Comparison of ENCODE assay signal across 25 mouse cellular contexts in the genomic region with DNA sequence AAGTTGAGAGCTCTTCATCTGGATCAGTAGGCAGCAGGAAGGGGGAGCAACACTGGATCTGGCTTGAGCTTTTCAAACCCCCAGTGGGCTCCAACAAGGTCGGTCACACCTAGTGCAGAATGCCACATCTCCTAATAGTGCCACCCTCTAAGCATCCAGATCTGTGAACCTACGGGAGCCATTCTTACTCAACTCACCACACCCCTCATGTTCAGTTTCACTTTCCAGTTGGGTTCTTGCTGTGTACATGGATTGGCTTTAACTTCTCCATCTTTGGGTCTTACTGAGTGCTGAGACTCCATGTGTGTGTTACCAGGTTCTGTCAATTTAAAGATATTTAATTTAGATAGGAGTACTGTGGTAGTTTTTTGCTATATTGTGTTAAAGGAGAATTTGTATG.
"Had no signal": no experiment of that assay in that cellular context is flagged by ENCODE, and none has a peak within 500 bp of the region (broad histone marks: within the 10 kb centered on the region; RNA-seq: fewer than 3 reads in every experiment).

No protein-coding gene starts in this region.

- H3K4me3 ChIP-seq: heart, embryonic 10.5 days; heart, embryonic 12.5 days; hindbrain, embryonic 10.5 days; hindbrain, embryonic 12.5 days; kidney, embryonic 15.5 days; limb, embryonic 10.5 days; limb, embryonic 12.5 days had no signal

- H3K9me3 ChIP-seq: heart, embryonic 10.5 days; heart, embryonic 12.5 days; hindbrain, embryonic 10.5 days; hindbrain, embryonic 12.5 days; kidney, embryonic 15.5 days; limb, embryonic 10.5 days; limb, embryonic 12.5 days had no signal

- H3K9ac ChIP-seq: heart, embryonic 12.5 days; hindbrain, embryonic 12.5 days; hindbrain, embryonic 14.5 days; kidney, embryonic 15.5 days; limb, embryonic 12.5 days had no signal

- H3K4me2 ChIP-seq: heart, embryonic 12.5 days; hindbrain, embryonic 12.5 days; hindbrain, embryonic 14.5 days; kidney, embryonic 15.5 days; limb, embryonic 12.5 days; liver, embryonic 11.5 days had no signal

- H3K27ac ChIP-seq: heart, embryonic 10.5 days; hindbrain, embryonic 10.5 days; hindbrain, embryonic 12.5 days; hindbrain, embryonic 14.5 days; kidney, embryonic 15.5 days; kidney, postnatal 0 days; limb, embryonic 10.5 days; limb, embryonic 12.5 days had no signal

- H3K27me3 ChIP-seq: heart, embryonic 12.5 days; hindbrain, embryonic 12.5 days; kidney, embryonic 15.5 days; limb, embryonic 12.5 days had no signal

- ATAC-seq: hindbrain, embryonic 16.5 days; intestine, embryonic 16.5 days had no signal

- H3K4me1 ChIP-seq: hindbrain, embryonic 10.5 days; hindbrain, embryonic 12.5 days; kidney, embryonic 15.5 days; limb, embryonic 10.5 days had no signal

- H3K36me3 ChIP-seq: heart, embryonic 10.5 days; heart, embryonic 12.5 days; hindbrain, embryonic 10.5 days; kidney, embryonic 15.5 days; limb, embryonic 10.5 days; limb, embryonic 12.5 days had no signal

- DNase-seq: gastrocnemius, postnatal 14 days; gastrocnemius, postnatal 36 days; heart, adult 18-20 months; heart, postnatal 10 days; heart, postnatal 4 days; kidney, adult 11 months; kidney, adult 2 months; kidney, adult 9 months; kidney, postnatal 14 days; kidney, postnatal 36 days; layer of hippocampus, adult 9-11 months; layer of hippocampus, postnatal 36 days; liver had no signal
